Mouse (Mus musculus) heart, postnatal 0 days (tissue): Measurements from ENCODE around the gene Nt5c1a.

Experiments used
- CTCF ChIP-seq: IDR thresholded peaks from 2 replicates; pipeline ENCODE4 v1.5.1; 2016; ENCODE audit warnings: antibody characterized with exemption, control low read depth, low read depth
- EP300 ChIP-seq: IDR thresholded peaks from 2 replicates; pipeline ENCODE4 v1.6.1; 2016; ENCODE audit warnings: antibody characterized with exemption, low read depth

- TF ChIP-seq CTCF (no peak), EP300 (no peak)
These were observed 58.9 kb downstream of the Nt5c1a start for GRCm38 (mm10) chr4:123260071-123260746.
